Mouse (Mus musculus): Measurements from ENCODE around the gene Atf5.

The Atf5 gene

GRCm38 (mm10) chr7:44850146-44850545 lies 33.7 kb upstream of the Atf5 start:
- DNase-seq (ENCODE audit: low read depth, low spot score): no peak

- no peak for DNase-seq (ENCODE audit: low read depth, low spot score)
Observed at GRCm38 (mm10) chr7:44849416-44850111, 33.1 kb upstream of the Atf5 start.

GRCm38 (mm10) chr7:44848561-44849415 lies 32.3 kb upstream of the Atf5 start, which contains the start of the genes Akt1s1 and Tbc1d17:
Gene Akt1s1, plus strand, starts transcription at chr7:44848991.
Gene Tbc1d17, minus strand, starts transcription at chr7:44849079.
- DNase-seq (ENCODE audit: low read depth, low spot score): peak; percentile 97

- no peak for DNase-seq (ENCODE audit: low read depth, low spot score)
Observed at GRCm38 (mm10) chr7:44847772-44848171, 31.3 kb upstream of the Atf5 start.

- no peak for DNase-seq (ENCODE audit: low read depth, low spot score)
Observed at GRCm38 (mm10) chr7:44846804-44847203, 30.3 kb upstream of the Atf5 start.

GRCm38 (mm10) chr7:44845006-44845405 lies 28.5 kb upstream of the Atf5 start:
- no peak for DNase-seq (ENCODE audit: low read depth, low spot score)

GRCm38 (mm10) chr7:44841825-44842463 lies 25.5 kb upstream of the Atf5 start:
- no peak for DNase-seq (ENCODE audit: low read depth, low spot score)

GRCm38 (mm10) chr7:44840426-44840825 lies 24.0 kb upstream of the Atf5 start:
- DNase-seq (ENCODE audit: low read depth, low spot score): no peak

GRCm38 (mm10) chr7:44839491-44840191 lies 23.2 kb upstream of the Atf5 start:
- DNase-seq (ENCODE audit: low read depth, low spot score): no peak

- no peak for DNase-seq (ENCODE audit: low read depth, low spot score)
Observed at GRCm38 (mm10) chr7:44839171-44839490, 22.7 kb upstream of the Atf5 start.

- no peak for DNase-seq (ENCODE audit: low read depth, low spot score)
Observed at GRCm38 (mm10) chr7:44838073-44838472, 21.6 kb upstream of the Atf5 start.

- no peak for DNase-seq (ENCODE audit: low read depth, low spot score)
Observed at GRCm38 (mm10) chr7:44836423-44837053, 20.1 kb upstream of the Atf5 start.

GRCm38 (mm10) chr7:44836016-44836404 lies 19.6 kb upstream of the Atf5 start:
- DNase-seq (ENCODE audit: low read depth, low spot score): no peak

GRCm38 (mm10) chr7:44835373-44836015 lies 19.0 kb upstream of the Atf5 start:
- no peak for DNase-seq (ENCODE audit: low read depth, low spot score)

GRCm38 (mm10) chr7:44832763-44833162 lies 16.3 kb upstream of the Atf5 start:
- no peak for DNase-seq (ENCODE audit: low read depth, low spot score)

- DNase-seq (ENCODE audit: low read depth, low spot score): no peak
Observed at GRCm38 (mm10) chr7:44828706-44829105, 12.2 kb upstream of the Atf5 start.

GRCm38 (mm10) chr7:44826771-44827170 lies 10.3 kb upstream of the Atf5 start:
- DNase-seq (ENCODE audit: low read depth, low spot score): no peak

- DNase-seq (ENCODE audit: low read depth, low spot score): no peak
Observed at GRCm38 (mm10) chr7:44824872-44825271, 8.4 kb upstream of the Atf5 start.

- DNase-seq (ENCODE audit: low read depth, low spot score): no peak
Observed at GRCm38 (mm10) chr7:44823409-44823808, 7.0 kb upstream of the Atf5 start.

- DNase-seq (ENCODE audit: low read depth, low spot score): no peak
Observed at GRCm38 (mm10) chr7:44821666-44822448, 5.4 kb upstream of the Atf5 start.

All from WW6 (cell line).